Mouse (Mus musculus): ENCODE results near the gene Ppp1ca. TPM values are rescaled to one million over a fixed set of nuclear protein-coding genes. Genes with fewer than 3 reads are reported as not detected.

Ppp1ca gene
- polyA plus RNA-seq, 1 experiment: 609 TPM

DNA sequence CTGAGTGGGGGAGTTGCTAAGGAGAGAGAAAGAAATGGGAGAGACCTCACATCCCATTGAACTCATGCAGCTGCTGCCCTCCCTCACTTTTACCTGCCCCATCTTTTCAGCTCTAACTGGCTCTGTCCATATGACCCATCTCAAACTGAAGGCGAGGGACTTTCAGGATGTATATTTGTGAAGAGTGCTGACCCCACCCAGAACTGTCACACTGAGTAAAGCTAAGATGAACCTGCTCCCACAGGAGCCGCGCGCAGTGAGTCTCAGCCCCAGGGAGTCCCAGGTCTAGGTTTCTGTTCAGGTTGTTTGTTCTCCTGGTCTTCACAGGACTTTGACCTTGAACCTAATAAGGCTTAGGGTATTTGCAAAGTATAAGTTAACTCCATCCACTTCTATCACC lies 37.0 kb downstream of the Ppp1ca start:
- no peak for TF ChIP-seq GATA1 (IDR thresholded peaks at IDR 0.05; ENCODE audit: low read length)

DNA sequence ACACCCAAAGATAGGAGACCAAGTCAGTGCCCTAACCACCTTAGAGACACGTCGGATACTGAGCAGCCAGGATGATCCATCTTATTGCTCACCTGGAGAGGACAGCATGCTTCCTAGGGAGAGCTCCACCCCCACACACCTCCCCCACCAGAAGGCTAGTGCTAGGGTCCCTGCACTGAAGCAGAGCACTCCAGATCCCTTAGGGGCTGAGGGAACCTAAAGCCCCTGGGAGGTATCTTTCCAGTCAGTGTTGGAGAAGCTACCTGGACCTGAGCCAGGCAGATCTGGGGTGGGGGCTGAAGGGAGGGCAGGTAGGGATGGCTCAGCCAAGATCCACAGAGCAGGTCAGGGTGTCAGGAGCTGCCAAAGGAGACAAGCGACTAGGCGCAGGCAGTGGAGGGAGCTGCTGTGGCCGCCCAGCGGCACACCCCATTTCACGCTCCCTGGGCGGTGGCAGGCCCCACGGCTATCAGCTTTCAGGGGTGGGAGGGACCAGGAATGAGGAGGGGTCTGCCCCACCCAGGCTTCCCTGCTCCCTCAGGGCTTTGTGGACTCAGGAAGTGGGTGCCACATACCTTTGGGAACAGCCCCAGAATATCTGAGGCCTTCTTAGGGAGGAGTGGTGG lies 37.7 kb downstream of the Ppp1ca start:
- TF ChIP-seq GATA1 (IDR thresholded peaks at IDR 0.05; ENCODE audit: low read length): no peak

DNA sequence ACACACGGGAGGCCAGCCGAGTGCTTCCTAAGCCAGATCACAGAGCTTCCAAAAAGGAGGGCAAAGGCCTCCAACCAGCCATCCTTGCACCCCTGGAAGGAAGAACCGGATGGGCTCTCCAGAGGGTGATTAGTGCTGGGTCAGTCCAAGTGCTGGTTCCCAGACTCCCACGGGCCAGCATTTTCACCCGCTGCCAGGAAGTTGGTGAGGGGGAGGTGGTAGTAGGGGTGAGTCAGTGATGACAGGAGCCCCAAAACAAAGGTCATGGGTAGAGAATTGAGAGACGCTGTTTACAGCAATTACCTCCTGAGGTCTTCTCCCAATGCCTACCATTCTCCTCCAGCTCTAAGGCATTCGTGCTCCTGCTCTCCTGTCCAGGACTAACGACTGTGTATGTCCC lies 38.5 kb downstream of the Ppp1ca start:
- TF ChIP-seq GATA1 (IDR thresholded peaks at IDR 0.05; ENCODE audit: low read length): no peak

DNA sequence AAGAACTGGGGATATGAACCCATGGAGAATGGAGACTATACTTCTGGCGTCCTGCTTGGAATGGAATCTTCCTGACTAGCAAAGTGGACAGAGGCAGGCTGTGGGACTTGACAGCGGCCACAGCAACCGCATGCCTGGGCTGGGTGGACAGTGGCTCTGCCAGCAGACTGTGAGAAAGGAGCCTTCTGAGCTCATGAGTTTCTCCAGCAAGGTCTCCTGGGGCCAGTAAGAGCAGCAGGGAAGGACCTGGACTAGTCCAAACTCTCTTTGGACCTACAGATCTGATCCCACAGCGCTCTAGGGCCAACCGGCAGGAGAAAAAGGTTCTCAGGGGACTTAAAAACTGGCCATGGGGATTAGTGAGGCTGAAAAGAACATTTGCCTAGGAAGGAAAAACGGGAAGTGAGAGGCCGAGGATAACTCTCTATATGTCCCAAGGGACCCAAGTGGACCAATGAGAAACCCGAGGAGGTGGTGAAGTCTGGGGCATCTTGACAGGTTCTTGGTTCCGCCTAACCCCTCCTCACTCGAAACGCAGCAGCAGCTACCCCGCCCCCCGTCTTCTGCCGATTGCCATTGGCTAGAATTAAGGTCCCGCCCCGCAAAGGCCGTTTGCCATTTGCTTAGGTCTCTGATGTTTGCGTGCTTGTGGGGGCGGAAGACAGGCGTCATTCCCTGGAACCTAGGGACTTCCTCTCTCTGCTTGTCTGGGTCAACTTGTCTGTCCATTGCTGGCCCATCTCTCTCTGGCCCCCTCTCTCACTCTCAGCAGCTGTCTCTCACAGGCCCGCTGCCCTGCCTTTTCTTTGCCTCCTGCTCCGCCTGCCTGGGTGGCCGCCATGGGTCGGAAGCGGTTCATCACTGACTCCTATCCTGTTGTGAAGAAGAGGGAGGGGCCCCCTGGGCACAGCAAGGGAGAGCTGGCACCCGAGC lies 39.7 kb downstream of the Ppp1ca start, which contains the start of gene Pold4:
Pold4 (plus strand) TSS at position 647 of the 933 bp plus-strand sequence.
- no peak for TF ChIP-seq GATA1 (IDR thresholded peaks at IDR 0.05; ENCODE audit: low read length)

DNA sequence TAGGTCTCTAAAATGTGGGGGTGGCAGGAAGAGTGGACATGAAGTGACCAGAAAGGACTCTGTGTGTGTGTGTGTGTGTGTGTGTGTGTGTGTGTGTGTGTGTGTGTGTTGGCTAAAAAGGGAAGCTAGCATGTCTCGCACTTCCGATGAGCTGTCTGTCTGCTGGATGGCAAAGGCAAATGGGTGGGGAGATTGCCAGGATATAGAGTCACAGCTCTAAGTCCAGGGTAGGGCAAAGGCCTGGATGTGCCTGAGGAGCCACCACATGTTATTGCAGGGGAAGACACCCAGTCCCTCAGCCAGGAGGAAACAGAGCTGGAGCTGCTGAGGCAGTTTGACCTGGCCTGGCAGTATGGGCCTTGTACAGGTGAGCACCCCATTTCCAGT lies 40.3 kb downstream of the Ppp1ca start:
- no peak for TF ChIP-seq GATA1 (IDR thresholded peaks at IDR 0.05; ENCODE audit: low read length)

DNA sequence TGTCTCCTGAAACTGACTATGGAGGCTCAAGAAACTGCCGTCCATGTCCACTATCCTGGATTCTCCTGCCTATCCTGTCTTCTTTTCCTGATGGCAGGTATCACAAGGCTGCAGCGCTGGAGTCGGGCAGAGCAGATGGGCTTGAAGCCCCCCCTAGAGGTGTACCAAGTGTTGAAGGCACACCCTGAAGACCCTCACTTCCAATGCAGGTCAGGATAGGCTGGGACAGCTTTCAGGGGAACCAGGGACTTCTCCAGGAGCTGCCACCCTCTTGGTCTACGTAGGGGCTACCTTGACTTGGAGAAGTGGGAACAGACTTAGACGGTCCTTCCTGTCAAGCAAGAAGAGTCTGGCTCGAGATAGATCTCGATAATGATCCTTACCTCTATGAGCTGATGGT lies 40.8 kb downstream of the Ppp1ca start:
- TF ChIP-seq GATA1 (IDR thresholded peaks at IDR 0.05; ENCODE audit: low read length): no peak

DNA sequence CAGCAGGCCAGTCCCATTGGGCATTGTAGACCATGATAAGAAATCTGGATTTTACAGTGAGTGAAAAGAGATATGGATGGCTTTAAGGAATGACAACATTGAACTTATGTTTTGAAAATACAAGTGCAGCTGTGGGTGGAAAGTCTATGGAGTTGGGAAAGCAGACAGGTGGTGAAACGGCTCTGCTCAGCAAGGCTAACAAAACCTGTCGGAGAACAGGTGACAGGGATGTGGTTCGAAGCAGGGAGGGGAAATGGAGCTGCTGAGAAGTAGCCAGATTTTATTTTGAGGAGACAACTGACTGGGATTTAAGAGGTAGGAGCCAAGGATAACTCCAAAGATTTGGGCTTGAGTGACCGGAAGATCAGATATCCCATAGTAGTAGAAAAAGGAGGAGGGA lies 42.7 kb downstream of the Ppp1ca start:
- no peak for TF ChIP-seq GATA1 (IDR thresholded peaks at IDR 0.05; ENCODE audit: low read length)

DNA sequence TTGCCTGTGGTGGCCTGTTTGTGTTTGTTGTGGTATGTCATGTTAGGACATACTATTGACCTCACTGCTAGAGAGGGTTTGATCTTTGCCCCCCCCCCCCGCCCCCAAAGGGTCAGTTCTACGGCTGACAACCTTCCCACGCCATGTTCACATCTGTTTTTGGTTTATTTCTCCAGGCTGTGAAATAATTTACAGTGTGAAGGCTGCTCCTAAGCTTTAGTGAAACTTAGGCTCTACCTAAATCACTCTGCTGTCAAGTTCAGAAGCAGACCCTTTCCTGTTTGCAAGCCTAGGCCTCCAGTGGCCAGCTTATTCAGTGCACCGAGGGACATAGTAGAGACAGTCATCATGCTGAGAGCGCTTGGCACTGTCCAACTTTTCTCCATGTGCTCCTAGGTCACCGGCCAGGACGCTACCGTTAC lies 48.4 kb downstream of the Ppp1ca start:
- no peak for TF ChIP-seq GATA1 (IDR thresholded peaks at IDR 0.05; ENCODE audit: low read length)

DNA sequence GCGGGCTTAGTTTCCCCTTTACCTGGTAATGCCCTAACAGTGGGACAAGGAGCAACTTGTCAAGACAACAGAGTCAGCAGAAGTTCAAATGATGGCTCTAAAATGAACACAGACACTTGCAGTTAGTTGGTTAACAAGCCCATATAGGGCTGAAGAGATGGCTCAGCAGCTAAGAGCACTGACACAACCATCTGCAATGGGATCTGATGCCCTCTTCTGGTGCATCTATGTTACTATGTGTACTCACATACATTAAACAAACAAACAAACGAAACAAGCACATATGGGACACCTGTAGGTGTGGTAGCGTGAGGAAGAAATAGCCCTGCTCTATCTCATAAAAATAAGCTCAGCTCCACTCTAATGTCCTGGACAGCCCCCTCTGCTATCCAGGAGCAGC lies 50.6 kb downstream of the Ppp1ca start:
- TF ChIP-seq GATA1 (IDR thresholded peaks at IDR 0.05; ENCODE audit: low read length): no peak

DNA sequence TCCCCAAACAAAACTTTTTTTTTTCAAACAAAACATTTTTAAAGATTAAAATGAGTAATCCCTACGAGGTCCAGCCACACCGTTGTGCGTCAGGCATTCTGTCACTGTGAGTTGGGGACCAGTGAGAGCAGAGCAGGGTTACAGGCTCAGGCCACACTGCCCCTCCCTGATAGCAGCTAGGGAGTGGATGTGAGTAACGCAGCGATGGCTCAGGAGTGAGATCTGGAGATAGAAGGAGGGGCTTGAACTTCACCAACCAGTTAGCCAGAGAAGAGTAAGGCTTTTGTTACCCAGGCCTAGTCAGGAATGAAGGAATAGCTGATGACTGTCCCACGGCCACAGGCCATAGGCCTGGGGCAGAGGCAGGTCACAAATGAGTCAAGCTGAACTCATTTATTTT lies 52.9 kb downstream of the Ppp1ca start:
- TF ChIP-seq GATA1 (IDR thresholded peaks at IDR 0.05; ENCODE audit: low read length): no peak

Other genes starting within 250 kb of the Ppp1ca start
- not detected in 2 replicates for gene Aldh3b3, start 233.4 kb upstream of the Ppp1ca start, polyA plus RNA-seq (2012)
- not detected in 2 replicates for gene Aldh3b2, start 219.7 kb upstream of the Ppp1ca start, polyA plus RNA-seq (2012)
- 5.4 and 7.1 TPM in 2 replicates for gene Acy3, start 205.5 kb upstream of the Ppp1ca start, polyA plus RNA-seq (2012)
- not detected in 2 replicates for gene Tbx10, start 199.3 kb upstream of the Ppp1ca start, polyA plus RNA-seq (2012)
- gene Nudt8, start 191.5 kb upstream of the Ppp1ca start, polyA plus RNA-seq (2012): 26.3 and 32.2 TPM in 2 replicates
- 3.8 and 5.3 TPM in 2 replicates for gene Gm49405, start 191.4 kb upstream of the Ppp1ca start, polyA plus RNA-seq (2012)
- gene Doc2g, start 188.8 kb upstream of the Ppp1ca start, polyA plus RNA-seq (2012): 7.2 and 8.9 TPM in 2 replicates
- gene Ndufv1, start 179.3 kb upstream of the Ppp1ca start, polyA plus RNA-seq (2012): 378 and 401 TPM in 2 replicates
- 40.1 and 105 TPM in 2 replicates for gene Gstp1, start 154.1 kb upstream of the Ppp1ca start, polyA plus RNA-seq (2012)
- gene Gstp2, start 146.0 kb upstream of the Ppp1ca start, polyA plus RNA-seq (2012): not detected in 2 replicates
- gene Gstp3, start 132.5 kb upstream of the Ppp1ca start, polyA plus RNA-seq (2012): 4.1 and 7.7 TPM in 2 replicates
- gene Cabp2, start 110.5 kb upstream of the Ppp1ca start, polyA plus RNA-seq (2012): not detected in 2 replicates
- 70.4 and 72.4 TPM in 2 replicates for gene Cdk2ap2, start 94.9 kb upstream of the Ppp1ca start, polyA plus RNA-seq (2012)
- gene Pitpnm1, start 92.1 kb upstream of the Ppp1ca start, polyA plus RNA-seq (2012): 36.1 and 36.7 TPM in 2 replicates
- 99.6 and 105 TPM in 2 replicates for gene Aip, start 66.2 kb upstream of the Ppp1ca start, polyA plus RNA-seq (2012)
- not detected in 2 replicates for gene Gpr152, start 52.3 kb upstream of the Ppp1ca start, polyA plus RNA-seq (2012)
- 0.06 TPM in 1 of 2 replicates, not detected in the other for gene Cabp4, start 48.0 kb upstream of the Ppp1ca start, polyA plus RNA-seq (2012)
- gene Coro1b, start 43.4 kb upstream of the Ppp1ca start, polyA plus RNA-seq (2012): 187 and 368 TPM in 2 replicates
- gene Ptprcap, start 38.5 kb upstream of the Ppp1ca start, polyA plus RNA-seq (2012): 448 and 548 TPM in 2 replicates
- gene Rps6kb2, start 28.7 kb upstream of the Ppp1ca start, polyA plus RNA-seq (2012): 92.1 and 99.4 TPM in 2 replicates
- 0.39 and 0.46 TPM in 2 replicates for gene Carns1, start 16.6 kb upstream of the Ppp1ca start, polyA plus RNA-seq (2012)
- gene Tbc1d10c, start 781 bp upstream of the Ppp1ca start, polyA plus RNA-seq (2012): 19.4 and 24.6 TPM in 2 replicates
- gene Rad9a, start 9.6 kb downstream of the Ppp1ca start, polyA plus RNA-seq (2012): 28.7 and 31.6 TPM in 2 replicates
- not detected in 2 replicates for gene Clcf1, start 22.2 kb downstream of the Ppp1ca start, polyA plus RNA-seq (2012)
- 30.0 TPM in 1 of 2 replicates, not detected in the other for gene AC109138.7, start 22.3 kb downstream of the Ppp1ca start, polyA plus RNA-seq (2012)
- 21.8 and 24.7 TPM in 2 replicates for gene Pold4, start 39.8 kb downstream of the Ppp1ca start, polyA plus RNA-seq (2012)
- 0.25 and 0.39 TPM in 2 replicates for gene Ssh3, start 77.1 kb downstream of the Ppp1ca start, polyA plus RNA-seq (2012)
- 0.44 and 0.46 TPM in 2 replicates for gene Ankrd13d, start 91.1 kb downstream of the Ppp1ca start, polyA plus RNA-seq (2012)
- 231 and 290 TPM in 2 replicates for gene Grk2, start 114.2 kb downstream of the Ppp1ca start, polyA plus RNA-seq (2012)
- gene Kdm2a, start 206.2 kb downstream of the Ppp1ca start, polyA plus RNA-seq (2012): 51.6 and 57.8 TPM in 2 replicates
- not detected in 2 replicates for gene Rhod, start 247.4 kb downstream of the Ppp1ca start, polyA plus RNA-seq (2012)

Measured in G1E-ER4 (cell line).